Mouse (Mus musculus) CD4-positive, CD25-positive, alpha-beta regulatory T cell, adult 2 months (primary cell): Measurements from ENCODE around the gene Ankrd13c.
"Not testable (repeated sequence)": the region's sequence is repeated elsewhere in the genome, so short reads cannot be mapped to it uniquely, and the experiment has no call there.

Experiments used
- DNase-seq: peaks from one replicate; pipeline ENCODE4 v3.0.0-alpha.2; 2012; ENCODE audit warnings: low read depth, low spot score

The Ankrd13c gene

GRCm38 (mm10) chr3:157946843-157947358 lies at the start of gene Ankrd13c:
Gene Ankrd13c (plus strand): TSS chr3:157947239.
- peak; percentile 96 for DNase-seq

- DNase-seq = no peak
Observed at GRCm38 (mm10) chr3:157897645-157898044, 49.4 kb upstream of the Ankrd13c start.

DNA sequence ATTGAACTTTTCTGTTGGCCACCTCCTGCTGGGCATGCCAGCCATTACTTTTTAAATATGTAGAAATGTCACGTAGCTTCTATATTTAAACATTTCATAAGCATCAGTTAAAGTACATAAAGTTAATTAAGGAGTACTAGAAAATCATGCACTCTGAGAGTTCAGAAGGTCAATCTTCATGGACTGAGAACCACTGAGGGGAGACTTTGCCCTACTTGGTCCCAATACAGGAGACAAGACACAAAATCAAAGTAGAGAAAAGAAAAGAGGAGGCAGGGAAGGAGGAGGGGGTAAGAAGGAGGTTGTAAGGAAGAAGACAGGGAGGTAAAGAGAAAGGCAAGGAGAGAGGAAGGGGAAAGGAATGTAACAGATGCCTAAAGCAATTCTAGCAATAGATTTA lies 47.1 kb upstream of the Ankrd13c start:
- no peak for DNase-seq

- no peak for DNase-seq
Observed at GRCm38 (mm10) chr3:157901721-157902120, 45.3 kb upstream of the Ankrd13c start.

DNA sequence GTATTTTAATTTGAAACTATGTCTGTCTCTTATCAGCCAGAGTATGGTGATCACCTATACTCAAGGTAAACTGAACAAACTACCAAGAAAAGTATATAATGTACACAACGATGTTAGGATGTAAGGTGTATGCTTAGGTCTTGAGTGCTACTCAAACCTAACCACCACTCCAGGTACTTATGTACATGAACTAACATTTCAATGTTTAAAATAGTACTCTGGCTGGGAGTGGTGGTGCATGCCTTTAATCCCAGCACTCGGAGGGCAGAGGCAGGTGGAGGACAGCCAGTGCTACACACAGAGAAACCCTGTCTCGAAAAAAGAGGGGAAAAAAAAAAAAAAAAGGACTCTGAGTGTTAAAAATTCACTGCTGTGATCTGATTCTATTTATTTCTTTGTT lies 38.9 kb upstream of the Ankrd13c start:
- DNase-seq = no peak

DNA sequence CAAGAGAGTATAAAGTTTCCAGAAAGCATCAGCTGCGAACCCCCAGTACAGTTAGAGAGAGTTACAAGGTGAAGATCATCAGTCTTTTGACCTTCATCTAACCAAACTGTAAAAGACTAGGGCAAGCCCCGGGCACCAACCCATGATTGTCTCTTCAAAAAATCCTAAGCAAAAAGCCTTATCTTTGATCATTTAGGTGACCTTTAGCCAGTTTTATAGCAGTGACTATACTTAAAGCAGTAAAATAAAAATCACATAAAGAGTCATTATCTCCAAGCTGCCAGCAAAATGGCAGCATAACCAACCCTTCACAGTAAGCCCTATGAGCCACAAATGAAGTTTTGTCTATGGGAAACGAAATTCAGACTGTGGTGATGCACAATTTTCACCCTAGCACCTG lies 36.8 kb upstream of the Ankrd13c start:
- DNase-seq = no peak

DNA sequence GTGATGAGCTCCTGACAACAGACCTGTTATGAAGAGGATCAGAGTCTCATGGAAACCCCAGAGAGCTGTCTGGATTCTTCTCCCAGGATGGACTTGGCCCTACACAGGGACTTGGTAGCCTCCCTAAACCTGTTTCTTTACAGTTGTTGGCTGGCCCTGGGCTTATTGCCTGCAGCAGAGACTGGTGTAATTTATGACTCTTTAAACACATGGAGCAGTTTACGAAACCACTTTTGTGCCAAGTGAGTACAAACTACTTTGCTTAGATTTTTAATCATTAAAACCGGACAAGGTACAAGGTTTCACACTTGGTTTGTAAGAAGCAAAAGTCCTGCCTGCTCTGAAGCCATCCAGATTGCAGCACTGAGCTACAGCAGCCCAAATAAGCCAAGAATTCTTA lies 34.9 kb upstream of the Ankrd13c start:
- no peak for DNase-seq

GRCm38 (mm10) chr3:157916336-157916735 lies 30.7 kb upstream of the Ankrd13c start:
- no peak for DNase-seq

GRCm38 (mm10) chr3:157921376-157921775 lies 25.7 kb upstream of the Ankrd13c start:
- no peak for DNase-seq

- DNase-seq = no peak
Observed at GRCm38 (mm10) chr3:157923268-157923835, 23.7 kb upstream of the Ankrd13c start.

GRCm38 (mm10) chr3:157924692-157925328 lies 22.2 kb upstream of the Ankrd13c start, which contains the start of gene Cth:
Gene Cth (minus strand): TSS chr3:157925077.
- peak; percentile 67 for DNase-seq

GRCm38 (mm10) chr3:157925706-157926510 lies 21.1 kb upstream of the Ankrd13c start:
- DNase-seq = no peak

GRCm38 (mm10) chr3:157926761-157927160 lies 20.3 kb upstream of the Ankrd13c start:
- DNase-seq = no peak

GRCm38 (mm10) chr3:157928731-157929130 lies 18.3 kb upstream of the Ankrd13c start:
- DNase-seq = no peak

- no peak for DNase-seq
Observed at GRCm38 (mm10) chr3:157929417-157929816, 17.6 kb upstream of the Ankrd13c start.

DNA sequence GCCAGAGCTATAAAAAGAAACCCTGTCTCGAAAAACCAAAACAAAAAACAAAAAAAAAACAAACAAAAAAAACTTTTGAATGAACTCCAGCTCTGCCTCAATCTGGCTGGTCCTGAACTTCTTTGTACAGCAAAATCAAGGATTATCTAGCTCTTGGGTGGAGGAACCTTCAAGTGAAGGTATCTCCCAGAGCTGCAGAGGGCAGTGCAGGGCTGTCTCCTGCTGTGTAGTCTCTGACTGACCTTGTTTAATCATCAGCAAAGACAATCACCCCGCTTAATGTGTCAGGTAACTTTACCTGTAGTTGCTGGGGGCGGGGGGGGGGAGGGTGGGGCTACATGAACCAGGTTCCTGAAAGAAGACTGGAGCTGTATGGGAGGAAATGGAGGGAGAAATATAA lies 15.4 kb upstream of the Ankrd13c start:
- DNase-seq = peak; percentile 36

DNA sequence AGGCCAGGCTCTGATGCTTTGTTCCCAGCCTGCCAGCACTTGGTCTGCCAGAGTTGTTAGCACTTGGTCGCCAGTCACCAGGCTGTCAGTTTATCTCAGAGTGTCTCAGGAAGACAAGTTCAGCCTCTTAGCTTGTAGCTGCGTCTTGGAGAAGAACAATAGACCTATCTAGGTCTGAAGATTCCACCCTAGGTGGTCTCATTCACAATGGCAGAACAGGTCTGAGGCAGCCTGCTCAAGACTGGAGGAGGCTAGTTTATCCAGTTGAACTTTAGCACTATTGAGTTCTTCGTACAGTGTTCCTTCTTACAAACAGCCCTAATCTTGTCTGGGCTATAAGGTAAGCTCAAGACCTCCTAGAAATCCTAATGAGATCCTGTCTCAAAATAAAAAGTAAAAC lies 15.0 kb upstream of the Ankrd13c start:
- DNase-seq = no peak

DNA sequence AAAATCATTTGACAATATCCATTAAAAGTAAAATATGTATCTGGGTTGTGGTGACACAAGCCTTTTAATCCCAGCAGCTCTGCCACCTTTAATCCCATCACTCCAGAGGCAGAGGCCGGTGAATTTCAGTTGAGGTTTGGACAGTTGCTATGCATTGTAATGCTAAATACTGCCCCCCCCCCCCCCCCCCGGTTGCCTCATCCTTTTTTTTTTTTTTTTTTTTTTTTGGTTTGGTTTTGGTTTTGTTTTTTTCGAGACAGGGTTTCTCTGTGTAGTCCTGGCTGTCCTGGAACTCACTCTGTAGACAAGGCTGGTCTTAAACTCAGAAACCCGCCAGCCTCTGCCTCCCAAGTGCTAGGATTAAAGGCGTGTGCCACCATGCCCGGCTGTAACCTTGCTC lies 13.8 kb upstream of the Ankrd13c start:
- DNase-seq = not testable (repeated sequence)

GRCm38 (mm10) chr3:157934301-157934823 lies 12.7 kb upstream of the Ankrd13c start:
- no peak for DNase-seq

GRCm38 (mm10) chr3:157938585-157938984 lies 8.5 kb upstream of the Ankrd13c start:
- DNase-seq = peak; percentile 33

GRCm38 (mm10) chr3:157947383-157948280 lies 593 bp downstream of the Ankrd13c start:
- no peak for DNase-seq
